Mouse (Mus musculus): Measurements from ENCODE around the gene Thsd4.

DNA sequence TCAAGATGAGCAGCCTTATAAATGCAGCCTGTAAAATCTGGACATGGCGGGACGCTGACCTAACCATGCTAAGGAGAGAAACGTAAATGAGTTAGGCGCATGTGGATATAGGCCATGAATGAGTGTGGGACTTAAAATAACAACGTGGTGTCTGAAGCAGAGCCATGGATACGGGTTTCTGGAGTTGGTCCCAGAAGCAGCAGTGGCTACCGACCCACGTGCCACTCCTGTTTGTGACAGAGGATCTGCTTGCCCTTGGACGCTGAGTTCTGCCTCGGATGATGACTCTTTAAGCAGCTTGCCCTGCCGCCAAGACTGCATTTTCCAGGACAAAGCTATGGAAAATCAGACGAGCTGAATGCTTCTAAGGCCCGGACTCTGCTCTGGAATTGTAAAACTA lies 262.2 kb downstream of the Thsd4 start:
- TF ChIP-seq CTCF (conservative IDR thresholded peaks at IDR 0.05; ENCODE audit: insufficient read depth, insufficient read length, low read depth, low read length) (no peak), POLR2A (IDR thresholded peaks at IDR 0.05; ENCODE audit: low read depth, low read length) (no peak)
